Mouse (Mus musculus) spleen, embryonic (tissue): Measurements from ENCODE around the gene Cdc26.

Experiments used
- CTCF ChIA-PET: fragments of 350-600 bp; sonication (Branson Sonifier 250); formaldehyde crosslinking; loops from one replicate; lab custom pipeline; 2022; lab: Charles Lee

Gene Cdc26

GRCm38 (mm10) chr4:62361997-62362396, 46.4 kb downstream of the Cdc26 start:
- CTCF ChIA-PET, result no interaction called here

DNA sequence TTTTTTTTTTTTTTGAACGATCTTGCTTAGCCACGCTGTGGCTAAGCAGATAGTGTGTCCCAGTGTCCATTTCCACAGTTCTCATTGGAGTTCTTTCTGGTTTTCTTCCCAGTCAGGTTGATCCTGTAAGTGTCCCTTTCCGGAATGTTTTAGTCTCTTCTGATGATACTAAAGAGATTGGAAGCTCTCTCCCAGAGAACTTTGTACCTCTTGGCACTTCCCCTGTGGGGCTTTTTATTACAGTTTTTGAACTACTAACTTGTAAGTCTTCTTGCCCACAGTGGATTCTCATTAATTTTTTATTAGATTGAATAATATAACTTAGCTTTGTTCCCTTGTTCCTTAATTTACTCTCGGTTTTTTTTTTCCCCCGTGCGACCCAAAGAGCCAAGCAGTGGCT, 46.9 kb downstream of the Cdc26 start:
- CTCF ChIA-PET, result interaction anchor here (0.6 kb wide), 1 partner anchor 64 kb away, joined by 3 read pairs; no protein-coding TSS in a partner anchor

GRCm38 (mm10) chr4:62360805-62361455, 47.5 kb downstream of the Cdc26 start:
- CTCF ChIA-PET, result interaction anchor here (0.6 kb wide), 1 partner anchor 65 kb away, joined by 3 read pairs; no protein-coding TSS in a partner anchor

GRCm38 (mm10) chr4:62360088-62360804, 48.2 kb downstream of the Cdc26 start, which contains the start of the genes Fkbp15 and Slc31a1:
Fkbp15 (minus strand) TSS chr4:62360548.
Slc31a1 (plus strand) TSS chr4:62360727.
- CTCF ChIA-PET, result no interaction called here

DNA sequence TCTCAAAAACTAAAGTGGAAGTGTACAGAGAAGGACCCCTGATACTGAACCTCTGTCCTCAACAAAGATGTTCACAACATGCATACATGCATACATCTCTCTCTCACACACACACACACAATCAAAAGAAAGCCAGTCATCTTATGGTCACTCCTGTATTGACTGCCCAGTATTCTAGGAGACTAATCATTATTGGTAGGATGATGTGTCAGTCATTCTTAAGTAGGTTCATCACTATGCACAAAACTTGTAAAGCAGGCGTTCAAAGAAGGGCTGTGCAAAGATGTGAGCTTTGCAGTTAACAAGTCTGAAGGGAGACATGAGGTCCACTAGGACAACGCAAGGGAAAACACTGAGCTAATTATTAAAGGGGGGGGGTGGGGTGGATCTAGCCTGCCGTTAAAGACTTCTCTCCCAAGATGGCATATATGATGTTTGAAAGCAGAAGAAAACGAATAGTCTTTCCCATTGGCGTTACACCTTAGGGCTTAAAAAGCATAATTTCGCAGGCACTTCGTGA, 49.1 kb downstream of the Cdc26 start:
- CTCF ChIA-PET, result interaction anchor here (0.7 kb wide), 1 partner anchor 25 kb away, joined by 4 read pairs; no protein-coding TSS in a partner anchor

DNA sequence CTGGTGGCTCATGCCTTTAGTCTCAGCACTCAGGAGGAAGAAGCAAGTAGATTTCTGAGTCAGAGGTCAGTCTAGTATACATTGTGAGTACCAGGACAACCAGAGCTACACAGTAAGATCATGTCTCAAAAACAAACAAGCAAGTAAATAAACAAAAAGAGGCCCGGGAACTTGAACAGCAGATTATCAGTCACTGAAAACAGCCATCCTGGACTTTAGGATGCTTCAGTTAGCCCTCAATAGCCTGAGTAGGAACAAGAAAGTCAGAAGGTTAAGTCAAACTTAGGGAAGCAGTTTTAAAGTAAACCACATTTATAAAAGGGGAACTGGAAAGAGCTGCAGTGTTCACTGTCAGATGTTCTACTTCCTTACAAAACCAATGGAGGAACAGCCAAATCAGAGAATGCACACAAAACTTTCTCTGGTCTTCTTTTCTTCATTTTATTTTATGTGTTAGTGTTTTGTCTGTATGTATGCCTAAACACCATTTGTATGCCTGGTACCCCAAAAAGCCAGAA, 50.8 kb downstream of the Cdc26 start:
- CTCF ChIA-PET, result no interaction called here

- CTCF ChIA-PET, result no interaction called here
Observed at GRCm38 (mm10) chr4:62349371-62349770, 59.1 kb downstream of the Cdc26 start.

GRCm38 (mm10) chr4:62348329-62348705, 60.1 kb downstream of the Cdc26 start:
- CTCF ChIA-PET, result no interaction called here

DNA sequence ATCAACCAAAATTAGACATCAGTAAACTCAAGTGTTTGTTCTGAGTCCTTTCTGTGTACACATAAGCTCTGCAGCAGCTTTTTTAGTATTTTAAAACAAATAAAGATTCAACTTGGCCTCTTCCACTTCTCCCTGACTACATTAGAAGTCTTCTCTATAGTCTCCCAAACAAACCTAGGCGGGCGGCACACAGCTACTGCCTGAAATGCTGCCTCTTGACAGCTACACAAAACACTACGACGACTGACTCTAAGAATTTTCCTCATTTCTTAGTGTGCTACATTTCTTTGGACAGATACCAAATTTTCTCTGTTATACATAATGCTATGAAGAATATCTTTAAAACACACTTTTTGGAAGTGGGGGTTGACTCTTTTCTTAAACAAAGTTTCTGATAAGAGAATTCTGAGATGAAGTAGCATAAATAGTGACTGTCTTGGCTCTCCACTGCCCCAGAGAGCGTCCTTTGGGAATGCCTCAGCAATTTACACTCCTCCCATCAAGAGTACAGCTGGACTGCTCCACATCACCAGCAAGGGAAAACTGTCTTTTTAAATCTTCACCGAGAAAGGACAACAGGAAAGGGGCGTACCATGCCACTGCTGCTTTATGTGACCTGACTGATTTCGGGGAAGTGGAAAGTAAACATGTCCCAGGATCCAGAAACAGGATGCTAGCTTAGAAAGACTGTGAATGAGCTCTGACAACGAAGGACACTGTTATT, 60.7 kb downstream of the Cdc26 start:
- CTCF ChIA-PET, result no interaction called here

DNA sequence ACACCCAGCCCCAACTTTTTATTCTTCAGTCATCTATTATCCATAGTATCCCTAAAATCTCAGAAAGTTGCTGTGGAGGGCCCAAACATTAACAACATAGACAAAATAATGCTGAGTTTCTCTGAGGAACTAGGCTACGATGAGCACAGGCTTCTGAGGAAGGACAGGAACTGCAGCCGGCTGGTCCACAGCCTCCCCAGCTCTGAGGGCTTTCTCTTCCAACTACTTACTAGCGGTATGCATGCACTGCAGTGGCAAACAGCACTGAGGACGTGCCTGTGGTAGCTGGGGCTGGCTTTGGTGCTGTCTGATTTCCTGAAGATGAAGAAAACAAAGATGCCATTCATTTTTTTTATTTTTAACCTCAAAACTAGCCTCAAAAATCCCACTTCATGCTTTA, 62.6 kb downstream of the Cdc26 start:
- CTCF ChIA-PET, result no interaction called here

DNA sequence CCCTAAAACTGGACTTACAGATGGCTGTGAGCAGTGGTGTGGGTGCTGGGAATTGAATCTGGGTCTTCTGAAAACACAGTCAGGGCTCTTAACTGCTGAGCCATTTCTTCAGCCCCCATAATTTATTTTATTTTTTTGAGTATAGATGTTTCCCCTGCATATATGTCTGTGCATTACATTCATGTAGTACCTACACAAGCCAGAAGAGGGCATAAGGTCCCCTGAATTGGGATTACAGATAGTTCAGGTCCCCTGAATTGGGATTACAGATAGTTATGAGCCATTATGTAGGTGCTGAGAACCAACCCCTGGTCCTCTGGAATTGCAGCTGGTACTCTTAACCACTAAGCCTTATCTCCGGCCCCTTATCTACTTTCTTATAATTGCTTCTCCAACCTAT, 64.4 kb downstream of the Cdc26 start:
- CTCF ChIA-PET, result no interaction called here

DNA sequence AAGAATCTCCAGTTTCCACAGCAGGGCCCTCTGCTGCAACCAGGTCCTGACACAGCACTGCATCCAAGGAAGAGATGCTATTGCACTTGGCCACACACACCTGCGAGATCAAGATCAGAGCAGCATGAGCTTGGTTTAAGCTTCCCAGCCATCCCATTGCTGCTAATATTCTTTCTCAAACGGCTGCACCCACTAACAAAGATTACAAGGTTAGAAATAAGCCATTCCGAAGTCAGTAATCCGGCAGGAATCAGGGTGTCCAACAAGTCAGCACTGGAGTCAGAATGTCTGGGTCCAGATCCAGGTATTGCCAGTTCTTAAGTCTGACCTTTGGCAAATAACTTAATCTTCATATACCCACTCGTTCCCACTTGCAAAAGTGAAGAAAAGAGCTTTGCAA, 69.9 kb downstream of the Cdc26 start:
- CTCF ChIA-PET, result no interaction called here
